Mouse (Mus musculus) kidney, embryonic 15.5 days (tissue): ENCODE measurements around the gene Mcrip2. TPM values are rescaled to one million over a fixed set of nuclear protein-coding genes. Genes with fewer than 3 reads are reported as not detected.

Experiments used
- ATAC-seq: fragments of 200-750 bp; cut with Nextera tagmentation; replicated peaks from 2 replicates; pipeline ENCODE4 v1.8.0; 2017; ENCODE audit warnings: moderate TSS enrichment; ENCODE audit not compliant: low FRiP score
- H3K27ac ChIP-seq: fragments of 300-500 bp; sonication (generic); 2 replicates; pipeline ENCODE4 v1.5.1; 2015; ENCODE audit warnings: mild to moderate bottlenecking, inconsistent platforms
- H3K27me3 ChIP-seq: fragments of 300-500 bp; sonication (generic); 2 replicates; pipeline ENCODE4 v1.6.1; 2015; ENCODE audit warnings: inconsistent platforms
- H3K36me3 ChIP-seq: fragments of 300-500 bp; sonication (generic); 2 replicates; pipeline ENCODE4 v1.6.1; 2015; ENCODE audit warnings: inconsistent platforms
- H3K4me1 ChIP-seq: fragments of 300-500 bp; sonication (generic); 2 replicates; pipeline ENCODE4 v1.6.1; 2015; ENCODE audit warnings: inconsistent platforms
- H3K4me2 ChIP-seq: fragments of 300-500 bp; sonication (generic); 2 replicates; pipeline ENCODE4 v1.6.1; 2015; ENCODE audit warnings: moderate library complexity, mild to moderate bottlenecking, inconsistent platforms
- H3K4me3 ChIP-seq: fragments of 300-500 bp; sonication (generic); replicated peaks from 2 replicates; pipeline ENCODE4 v1.5.1; 2015; ENCODE audit warnings: mild to moderate bottlenecking, inconsistent platforms
- H3K9ac ChIP-seq: fragments of 300-500 bp; sonication (generic); 2 replicates; pipeline ENCODE4 v1.6.1; 2015; ENCODE audit warnings: mild to moderate bottlenecking, inconsistent platforms
- H3K9me3 ChIP-seq: fragments of 300-500 bp; sonication (generic); replicated peaks from 2 replicates; pipeline ENCODE4 v1.6.1; 2016; ENCODE audit warnings: inconsistent platforms
- WGBS: fragments of 180-500 bp; shearing (Covaris S2); methylation state at CpG from one replicate; pipeline ENCODE4 v1.1.7; 2015; ENCODE audit warnings: mixed read lengths; 5-methylcytosine and 5-hydroxymethylcytosine counted together
- polyA plus RNA-seq: library from polyadenylated mRNA; unstranded; fragments of >200 nt; fragmentation: Nextera tagmentation; extraction: Ambion mirVana; gene quantifications from 2 replicates; pipeline ENCODE4 v1.2.1, GENCODE M21; 2015

Gene Mcrip2
- polyA plus RNA-seq, 1 experiment from 2014 or later, result 55.1 TPM

DNA sequence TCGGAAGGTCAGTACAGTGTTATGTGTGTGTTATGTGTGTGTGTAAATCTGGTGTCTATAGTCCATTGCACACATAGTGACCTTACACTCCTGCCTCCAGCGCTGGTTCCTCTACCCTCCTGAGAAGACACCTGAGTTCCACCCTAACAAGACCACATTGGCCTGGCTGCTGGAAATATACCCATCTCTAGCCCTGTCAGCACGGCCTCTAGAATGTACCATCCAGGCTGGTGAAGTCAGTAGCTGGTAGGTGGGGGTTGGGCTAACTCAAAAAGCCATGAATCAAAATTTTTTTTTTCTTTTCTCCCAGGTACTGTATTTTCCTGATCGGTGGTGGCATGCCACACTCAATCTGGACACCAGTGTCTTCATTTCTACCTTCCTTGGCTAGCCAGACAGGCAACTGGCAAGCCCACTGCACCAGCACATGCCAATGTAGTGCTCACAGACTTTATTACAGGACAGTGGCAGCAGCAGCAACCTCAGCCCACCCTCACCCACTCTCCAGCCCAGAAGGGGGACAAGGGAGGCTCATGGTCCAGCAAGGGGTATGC, 38.3 kb downstream of the Mcrip2 start:
- Histone ChIP-seq H3K27me3 (no peaks in the 10 kb centered on the region), H3K9ac (0 out of 2 replicates have a peak overlapping the region, but pooled peaks have one; percentile 66), H3K4me3 (peak overlapping the region; percentile 64), H3K4me2 (peak overlapping the region; percentile 95), H3K9me3 (no peaks in the 10 kb centered on the region), H3K36me3 (peaks cover 56% of the 10 kb centered on the region), H3K4me1 (peaks cover 71% of the 10 kb centered on the region), H3K27ac (0 out of 2 replicates have a peak overlapping the region, but pooled peaks have one; percentile 95)
- no peak for ATAC-seq
- 85% methylated on average over 4 of the region's 4 CpGs for WGBS

DNA sequence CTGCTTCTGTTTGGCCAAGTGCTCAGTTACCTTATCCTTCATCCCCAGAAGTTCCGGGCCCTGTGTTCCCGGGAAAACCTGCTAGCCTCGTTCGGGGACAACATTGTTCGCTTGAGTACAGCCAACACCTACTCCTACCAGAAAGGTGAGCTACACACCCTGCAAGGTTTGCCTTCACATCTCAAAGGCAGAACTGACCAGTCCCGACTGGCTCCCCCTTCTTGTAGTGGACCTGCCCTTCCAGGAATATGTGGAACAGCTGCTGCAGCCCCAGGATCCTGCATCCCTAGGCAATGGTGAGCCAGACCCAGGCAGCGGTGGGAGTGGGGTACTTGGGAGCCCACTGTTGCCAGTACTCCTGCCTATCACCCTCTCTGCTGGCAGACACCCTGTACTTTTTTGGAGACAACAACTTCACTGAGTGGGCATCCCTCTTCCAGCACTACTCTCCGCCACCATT, 39.0 kb downstream of the Mcrip2 start:
- peaks cover 71% of the 10 kb centered on the region for H3K4me1 ChIP-seq
- no peaks in the 10 kb centered on the region for H3K27me3 ChIP-seq
- H3K36me3 ChIP-seq, result peaks cover 50% of the 10 kb centered on the region
- H3K4me2 ChIP-seq, result peak overlapping the region; percentile 95
- H3K9ac ChIP-seq, result peak overlapping the region; percentile 66
- H3K9me3 ChIP-seq, result no peaks in the 10 kb centered on the region
- peak overlapping the region; percentile 95 for H3K27ac ChIP-seq
- peak overlapping the region; percentile 57 for H3K4me3 ChIP-seq
- 39% methylated on average over 8 of the region's 8 CpGs for WGBS
- no peak for ATAC-seq

DNA sequence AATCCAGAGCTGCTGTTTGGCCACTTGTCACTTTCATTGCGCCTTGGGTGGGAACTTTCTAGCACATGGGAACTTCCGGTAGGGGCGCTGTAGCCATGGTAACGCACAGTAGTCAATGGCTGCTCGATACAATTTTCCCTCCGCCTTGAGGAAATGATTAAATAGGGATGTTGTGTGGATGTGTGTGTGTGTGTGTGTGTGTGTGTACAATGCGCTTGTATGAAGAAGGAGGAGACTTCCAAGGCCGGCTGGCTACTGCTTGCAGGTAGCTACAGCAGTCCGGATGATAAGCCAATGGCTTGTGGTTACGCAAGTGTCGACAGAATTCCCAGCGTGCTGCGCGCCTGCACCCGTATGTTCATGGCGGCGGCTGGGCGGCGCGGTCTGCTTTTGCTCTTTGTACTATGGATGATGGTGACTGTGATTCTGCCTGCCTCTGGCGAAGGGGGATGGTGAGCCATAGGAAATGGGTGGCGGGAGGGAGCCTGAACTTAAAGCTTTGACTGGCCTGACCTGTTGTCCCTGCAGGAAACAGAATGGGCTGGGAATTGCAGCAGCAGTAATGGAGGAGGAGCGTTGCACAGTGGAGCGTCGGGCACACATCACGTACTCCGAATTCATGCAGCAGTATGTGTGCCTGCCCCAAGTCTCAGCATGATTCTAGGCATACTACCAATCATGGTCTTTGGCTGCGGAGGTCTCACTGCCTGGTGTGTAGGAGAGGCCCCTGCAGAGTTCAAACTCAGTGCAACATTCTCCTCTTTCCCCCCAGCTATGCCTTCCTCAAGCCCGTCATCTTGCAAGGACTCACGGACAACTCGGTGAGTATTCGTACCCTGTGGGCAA, 39.6 kb downstream of the Mcrip2 start, which contains the start of gene Jmjd8:
TSS of gene Jmjd8 (plus strand) at position 156 of the 846 bp plus-strand sequence.
- Histone ChIP-seq H3K9me3 (no peaks in the 10 kb centered on the region), H3K4me2 (peak within 1 kb of the TSS; percentile 95), H3K4me3 (peak within 1 kb of the TSS; percentile 57), H3K27me3 (no peaks in the 10 kb centered on the region), H3K36me3 (peaks cover 50% of the 10 kb centered on the region), H3K27ac (peak within 1 kb of the TSS; percentile 95), H3K4me1 (peaks cover 71% of the 10 kb centered on the region), H3K9ac (peak within 1 kb of the TSS; percentile 66)
- under 1% methylated on average over 32 of the region's 32 CpGs for WGBS
- ATAC-seq, result no peak; the same call in 1 of the 2 replicates

DNA sequence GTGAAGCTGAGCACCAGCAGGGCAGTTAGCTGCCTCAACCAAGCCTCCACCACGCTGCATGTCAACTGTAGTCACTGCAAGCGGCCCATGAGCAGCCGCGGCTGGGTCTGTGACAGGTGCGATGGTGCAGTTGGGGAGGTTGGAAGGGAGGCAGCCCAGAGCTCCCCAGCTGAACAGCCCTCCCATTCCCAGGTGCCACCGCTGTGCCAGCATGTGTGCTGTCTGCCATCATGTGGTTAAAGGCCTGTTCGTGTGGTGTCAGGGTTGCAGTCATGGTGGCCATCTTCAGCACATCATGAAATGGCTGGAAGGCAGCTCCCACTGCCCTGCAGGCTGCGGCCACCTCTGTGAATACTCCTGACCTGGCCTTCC, 40.4 kb downstream of the Mcrip2 start:
- no peak for ATAC-seq
- WGBS, result 85% methylated on average over 8 of the region's 8 CpGs
- Histone ChIP-seq H3K27ac (peak overlapping the region; percentile 95), H3K4me2 (peak overlapping the region; percentile 95), H3K27me3 (no peaks in the 10 kb centered on the region), H3K4me3 (peak overlapping the region; percentile 57), H3K9me3 (no peaks in the 10 kb centered on the region), H3K9ac (peak overlapping the region; percentile 66), H3K36me3 (peaks cover 50% of the 10 kb centered on the region), H3K4me1 (peaks cover 69% of the 10 kb centered on the region)

DNA sequence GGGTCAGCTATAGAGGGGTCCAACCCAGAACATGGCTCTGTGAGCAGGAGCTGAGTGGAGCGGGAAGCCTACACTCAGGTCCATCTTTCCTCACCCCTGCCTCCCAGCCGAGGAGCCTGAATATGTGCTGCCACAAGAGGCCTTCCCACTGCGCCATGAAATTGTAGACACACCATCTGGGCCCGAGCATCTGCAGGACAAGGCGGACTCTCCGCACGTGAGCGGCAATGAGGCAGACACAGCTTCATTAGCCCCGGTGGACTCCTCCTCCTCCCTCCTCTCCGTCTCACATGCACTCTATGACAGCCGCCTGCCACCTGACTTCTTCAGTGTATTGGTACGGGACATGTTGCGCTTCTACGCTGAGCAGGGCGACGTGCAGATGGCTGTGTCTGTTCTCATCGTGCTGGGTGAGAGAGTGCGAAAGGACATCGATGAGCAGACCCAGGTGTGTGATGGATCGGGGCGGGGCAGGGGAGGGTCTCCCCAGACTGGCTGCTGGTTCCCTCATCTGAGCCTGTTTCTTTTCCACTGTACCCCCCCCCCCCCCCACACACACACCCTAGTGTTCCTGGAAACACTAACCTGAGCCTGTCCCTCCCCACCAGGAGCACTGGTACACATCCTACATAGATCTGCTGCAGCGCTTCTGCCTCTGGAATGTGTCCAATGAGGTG, 40.9 kb downstream of the Mcrip2 start:
- Histone ChIP-seq H3K9ac (no peak overlapping the region), H3K9me3 (no peaks in the 10 kb centered on the region), H3K27me3 (0 out of 2 replicates have a peak, but pooled peaks cover under 1% of the 10 kb centered on the region), H3K27ac (peak overlapping the region; percentile 95; the same call in 1 of the 2 replicates), H3K4me1 (peaks cover 69% of the 10 kb centered on the region), H3K36me3 (peaks cover 50% of the 10 kb centered on the region), H3K4me2 (peak overlapping the region; percentile 95), H3K4me3 (no peak overlapping the region)
- ATAC-seq, result no peak
- WGBS, result 90% methylated on average over 22 of the region's 22 CpGs

DNA sequence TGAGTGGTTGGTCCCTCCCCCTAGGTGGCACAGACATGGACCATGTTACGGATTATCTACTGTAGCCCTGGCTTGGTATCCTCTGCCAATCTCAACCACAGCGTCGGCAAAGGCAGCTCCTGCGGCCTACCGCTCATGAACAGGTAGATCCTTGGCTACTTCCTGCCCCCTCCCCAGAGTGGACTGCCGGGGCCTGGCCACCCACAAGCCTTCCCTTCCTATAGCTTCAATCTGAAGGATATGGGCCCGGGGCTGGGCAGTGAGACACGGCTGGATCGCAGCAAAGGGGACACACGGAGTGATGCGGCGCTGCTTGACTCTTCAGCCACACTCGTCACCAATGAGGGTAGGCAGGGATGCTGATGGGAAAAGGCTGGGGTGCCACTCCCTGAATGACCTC, 41.6 kb downstream of the Mcrip2 start:
- no peak overlapping the region for H3K27ac ChIP-seq
- H3K27me3 ChIP-seq, result peaks cover 7% of the 10 kb centered on the region
- H3K9ac ChIP-seq, result no peak overlapping the region
- WGBS, result 92% methylated on average over 13 of the region's 13 CpGs
- H3K4me1 ChIP-seq, result peaks cover 67% of the 10 kb centered on the region
- no peak overlapping the region for H3K4me2 ChIP-seq
- no peak for ATAC-seq
- peaks cover 50% of the 10 kb centered on the region for H3K36me3 ChIP-seq
- H3K4me3 ChIP-seq, result no peak overlapping the region
- H3K9me3 ChIP-seq, result no peaks in the 10 kb centered on the region

DNA sequence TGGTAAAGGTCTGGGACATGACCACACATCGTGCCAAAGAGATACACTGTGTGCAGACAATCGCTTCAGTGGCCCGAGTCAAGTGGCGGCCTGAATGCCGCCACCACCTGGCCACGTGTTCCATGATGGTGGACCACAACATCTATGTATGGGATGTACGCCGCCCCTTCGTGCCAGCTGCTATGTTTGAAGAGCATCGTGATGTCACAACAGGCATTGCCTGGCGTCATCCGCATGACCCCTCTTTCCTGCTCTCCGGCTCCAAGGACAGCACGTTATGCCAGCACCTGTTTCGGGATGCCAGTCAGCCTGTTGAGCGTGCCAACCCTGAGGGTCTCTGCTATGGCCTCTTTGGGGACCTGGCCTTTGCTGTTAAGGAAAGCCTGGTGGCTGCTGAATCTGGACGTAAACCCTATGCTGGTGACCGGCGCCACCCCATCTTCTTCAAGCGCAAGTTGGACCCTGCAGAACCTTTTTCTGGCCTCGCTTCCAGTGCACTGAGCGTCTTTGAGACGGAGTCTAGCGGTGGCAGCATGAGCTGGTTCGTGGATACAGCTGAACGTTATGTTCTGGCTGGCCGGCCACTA, 42.5 kb downstream of the Mcrip2 start:
- Histone ChIP-seq H3K9ac (no peak overlapping the region), H3K4me3 (no peak overlapping the region), H3K36me3 (peaks cover 41% of the 10 kb centered on the region), H3K27me3 (peaks cover 16% of the 10 kb centered on the region), H3K27ac (no peak overlapping the region), H3K4me1 (peaks cover 57% of the 10 kb centered on the region), H3K9me3 (no peaks in the 10 kb centered on the region), H3K4me2 (no peak overlapping the region)
- no peak for ATAC-seq
- 93% methylated on average over 27 of the region's 27 CpGs for WGBS

DNA sequence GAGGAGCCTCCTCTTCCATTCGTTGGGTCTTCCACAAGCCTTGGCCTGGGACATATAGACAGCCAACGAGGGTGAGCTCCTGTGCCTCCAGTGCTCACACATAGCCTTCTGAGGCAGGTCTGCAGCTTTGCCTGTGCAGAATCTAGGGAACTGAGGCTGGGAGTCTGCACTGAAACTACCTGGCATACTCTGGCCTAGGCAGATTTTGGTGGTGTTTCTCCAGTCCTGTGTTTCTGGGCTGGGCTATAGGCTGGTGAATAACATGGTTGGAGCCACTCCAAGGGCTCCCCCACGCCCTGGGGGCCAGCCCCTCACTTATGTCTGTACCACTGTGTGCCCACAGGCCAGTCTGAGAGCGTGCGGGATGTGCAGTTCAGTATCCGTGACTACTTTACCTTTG, 43.3 kb downstream of the Mcrip2 start:
- Histone ChIP-seq H3K9me3 (no peaks in the 10 kb centered on the region), H3K9ac (no peak overlapping the region), H3K27ac (no peak overlapping the region), H3K4me1 (peaks cover 50% of the 10 kb centered on the region), H3K27me3 (peaks cover 24% of the 10 kb centered on the region), H3K36me3 (peaks cover 34% of the 10 kb centered on the region), H3K4me3 (no peak overlapping the region), H3K4me2 (peak overlapping the region; percentile 95)
- WGBS, result 92% methylated on average over 6 of the region's 6 CpGs
- ATAC-seq, result no peak

DNA sequence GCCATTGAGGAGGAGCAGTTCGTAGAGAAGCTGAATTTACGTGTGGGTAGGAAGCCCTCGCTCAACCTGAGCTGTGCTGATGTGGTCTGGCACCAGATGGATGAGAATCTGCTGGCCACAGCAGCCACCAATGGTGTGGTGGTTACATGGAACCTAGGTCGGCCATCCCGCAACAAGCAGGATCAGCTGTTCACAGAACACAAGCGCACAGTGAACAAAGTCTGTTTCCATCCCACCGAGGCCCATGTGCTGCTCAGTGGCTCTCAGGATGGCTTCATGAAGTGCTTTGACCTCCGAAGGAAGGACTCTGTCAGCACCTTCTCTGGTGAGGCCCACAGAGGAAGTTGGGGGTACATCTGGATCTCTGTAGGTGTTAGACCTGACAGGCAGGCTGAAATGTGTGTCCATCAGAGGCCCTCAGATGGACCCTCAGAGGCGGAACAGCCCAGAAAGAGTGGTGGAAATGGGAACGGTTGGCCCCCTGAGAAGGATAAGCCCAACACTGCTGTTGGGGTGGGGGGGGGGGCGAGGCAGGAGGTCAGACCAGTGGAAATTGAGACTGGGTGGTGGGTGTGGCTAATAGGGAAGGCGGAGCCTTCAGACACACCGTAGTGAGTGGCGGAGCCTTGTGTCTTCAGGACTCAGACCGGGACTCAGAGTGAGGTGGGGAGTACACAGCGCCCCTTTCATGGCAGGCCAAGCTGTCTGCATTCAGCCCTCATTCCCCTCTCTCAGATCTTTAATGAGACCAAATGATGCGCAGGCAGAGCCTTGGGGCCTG, 44.0 kb downstream of the Mcrip2 start:
- Histone ChIP-seq H3K9me3 (no peaks in the 10 kb centered on the region), H3K27ac (no peak overlapping the region), H3K27me3 (peaks cover 31% of the 10 kb centered on the region), H3K4me2 (peak overlapping the region; percentile 95), H3K4me1 (peaks cover 44% of the 10 kb centered on the region), H3K4me3 (peak overlapping the region; percentile 76), H3K36me3 (peaks cover 28% of the 10 kb centered on the region), H3K9ac (peak overlapping the region; percentile 83)
- no peak for ATAC-seq
- WGBS, result 70% methylated on average over 17 of the region's 17 CpGs

DNA sequence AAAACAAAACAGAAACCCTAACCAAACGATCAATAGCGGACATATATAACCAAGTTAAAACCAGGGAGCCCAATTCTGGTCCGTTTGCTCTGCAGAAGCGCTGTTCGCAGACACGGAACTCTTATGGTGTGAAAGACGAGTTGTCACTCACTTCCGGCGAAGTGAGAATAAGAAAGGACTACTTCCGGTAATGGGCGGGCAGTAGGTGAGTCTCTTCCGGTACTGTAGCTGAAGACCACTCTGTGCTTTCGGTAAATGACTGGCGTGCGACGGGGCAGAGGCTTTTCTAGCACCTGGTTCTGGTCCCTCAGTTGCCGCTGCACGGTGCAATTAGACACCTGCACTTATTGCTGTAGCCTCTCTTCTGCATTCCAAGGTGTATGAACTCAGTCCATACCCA, 45.1 kb downstream of the Mcrip2 start, which contains the start of gene Wdr24:
TSS of gene Wdr24 (plus strand) at position 176 of the 400 bp plus-strand sequence.
- Histone ChIP-seq H3K9me3 (no peaks in the 10 kb centered on the region), H3K27me3 (peaks cover 42% of the 10 kb centered on the region), H3K4me2 (peak within 1 kb of the TSS; percentile 95), H3K4me1 (peaks cover 44% of the 10 kb centered on the region), H3K36me3 (peaks cover 28% of the 10 kb centered on the region), H3K27ac (peak within 1 kb of the TSS; percentile 75), H3K4me3 (peak within 1 kb of the TSS; percentile 76), H3K9ac (peak within 1 kb of the TSS; percentile 83)
- ATAC-seq, result peak; percentile 53
- 1% methylated on average over 18 of the region's 18 CpGs for WGBS
